Mouse (Mus musculus) embryonic fibroblast, embryonic 13.5 days (primary cell): ENCODE data around the gene Astn2. TPM values are rescaled to one million over a fixed set of nuclear protein-coding genes. Genes with fewer than 3 reads are reported as not detected.
A peak's percentile ranks its signal among the peaks of the same experiment; 100 is the strongest.

Source experiments
- H3K27ac ChIP-seq: 2 replicates; pipeline ENCODE4 v1.5.1; 2012; ENCODE audit warnings: low read length, control low read depth, inconsistent platforms; ENCODE audit not compliant: insufficient read depth
- H3K4me1 ChIP-seq: 2 replicates; pipeline ENCODE4 v1.6.1; 2011; ENCODE audit warnings: low read length; ENCODE audit not compliant: control insufficient read depth, insufficient read depth
- H3K4me3 ChIP-seq: 2 replicates; pipeline ENCODE4 v1.5.1; 2011; ENCODE audit warnings: mild to moderate bottlenecking, control low read depth, low read length; ENCODE audit not compliant: insufficient read depth
- CTCF ChIP-seq: IDR thresholded peaks from 2 replicates; pipeline ENCODE4 v1.5.1; 2011; ENCODE audit warnings: mild to moderate bottlenecking, control low read depth, low read length, moderate library complexity, borderline replicate concordance; ENCODE audit not compliant: insufficient read depth
- POLR2A ChIP-seq: IDR thresholded peaks from 2 replicates; pipeline ENCODE4 v1.6.1; 2011; ENCODE audit warnings: low read depth, mild to moderate bottlenecking, control low read depth, low read length, moderate library complexity
- polyA plus RNA-seq: library from polyadenylated mRNA; stranded (reverse); fragments of >200 nt; gene quantifications from 2 replicates; pipeline ENCODE4 v1.2.4, GENCODE M21; 2011; ENCODE audit warnings: low read depth; ENCODE audit not compliant: missing spikeins, insufficient read length

The Astn2 gene
- polyA plus RNA-seq, 1 experiment: 4.2 TPM

- TF ChIP-seq CTCF: no peak
- TF ChIP-seq POLR2A: no peak
- no peak overlapping the region for H3K27ac ChIP-seq
- no peak overlapping the region for H3K4me3 ChIP-seq
- no peaks in the 10 kb centered on the region for H3K4me1 ChIP-seq
Measured at GRCm38 (mm10) chr4:65495705-65496462, 908.5 kb downstream of the Astn2 start.

DNA sequence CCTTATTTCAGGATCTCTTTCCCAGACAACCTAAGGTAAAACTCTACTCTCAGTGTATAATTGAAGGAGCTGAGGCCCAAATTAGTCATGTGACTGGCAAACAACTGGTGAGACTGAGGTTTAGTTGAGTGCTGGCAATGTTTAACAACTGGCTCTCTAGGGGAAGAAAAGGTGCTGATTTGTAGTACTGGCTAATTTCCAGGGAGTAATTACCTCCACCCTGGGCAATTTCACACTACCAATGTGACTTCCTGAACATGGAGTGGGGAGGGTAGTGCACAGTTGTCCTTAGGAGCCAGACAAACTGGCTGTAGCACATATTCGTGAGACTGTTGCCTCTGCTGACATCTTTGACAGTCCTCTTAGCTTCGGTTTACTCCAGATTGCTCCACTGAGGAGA, 912.9 kb downstream of the Astn2 start:
- Histone ChIP-seq H3K27ac (no peak overlapping the region), H3K4me3 (no peak overlapping the region)
- TF ChIP-seq CTCF: no peak
- TF ChIP-seq POLR2A: no peak

DNA sequence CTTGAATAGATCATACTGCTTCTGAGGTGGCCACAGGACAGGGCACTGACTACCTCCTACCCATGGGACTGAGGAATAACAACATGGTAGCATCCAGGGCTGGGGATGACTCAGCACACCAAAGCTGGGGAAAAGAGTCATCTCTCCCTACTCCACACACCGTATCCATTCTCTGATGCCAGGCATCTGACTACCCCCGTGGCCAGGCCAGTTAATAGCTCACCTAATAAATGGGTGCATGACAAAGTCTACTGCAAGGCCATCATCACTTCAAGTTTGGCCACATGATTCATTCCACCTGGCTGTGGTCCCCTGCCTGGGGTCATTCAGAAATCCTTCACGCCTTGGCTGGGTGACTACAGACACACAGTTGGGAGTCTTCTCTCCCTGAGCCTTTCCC, 914.7 kb downstream of the Astn2 start:
- no peak overlapping the region for H3K27ac ChIP-seq
- no peaks in the 10 kb centered on the region for H3K4me1 ChIP-seq
- H3K4me3 ChIP-seq: no peak overlapping the region
- TF ChIP-seq POLR2A (no peak), CTCF (no peak)

More for the DNA sequence above, 912.9 kb downstream of the Astn2 start:
- H3K4me1 ChIP-seq: no peaks in the 10 kb centered on the region

- Histone ChIP-seq H3K27ac (no peak overlapping the region), H3K4me3 (no peak overlapping the region), H3K4me1 (no peaks in the 10 kb centered on the region)
- no peak for TF ChIP-seq POLR2A
- TF ChIP-seq CTCF: no peak
Measured at GRCm38 (mm10) chr4:65481632-65482031, 922.8 kb downstream of the Astn2 start.

- peak overlapping the region; percentile 88 for H3K27ac ChIP-seq
- peak; percentile 47; the same call in 1 of the 2 replicates for TF ChIP-seq POLR2A
- no peak for TF ChIP-seq CTCF
- H3K4me3 ChIP-seq: no peak overlapping the region
- no peaks in the 10 kb centered on the region for H3K4me1 ChIP-seq
Measured at GRCm38 (mm10) chr4:65477106-65477505, 927.3 kb downstream of the Astn2 start.

GRCm38 (mm10) chr4:65475925-65476560, 928.4 kb downstream of the Astn2 start:
- TF ChIP-seq CTCF: no peak
- TF ChIP-seq POLR2A: no peak
- Histone ChIP-seq H3K4me1 (no peaks in the 10 kb centered on the region), H3K27ac (peak overlapping the region; percentile 88), H3K4me3 (no peak overlapping the region)

- Histone ChIP-seq H3K4me3 (no peak overlapping the region), H3K4me1 (no peaks in the 10 kb centered on the region)
- no peak for TF ChIP-seq CTCF
- no peak for TF ChIP-seq POLR2A
Measured at GRCm38 (mm10) chr4:65473141-65473540, 931.3 kb downstream of the Astn2 start.

DNA sequence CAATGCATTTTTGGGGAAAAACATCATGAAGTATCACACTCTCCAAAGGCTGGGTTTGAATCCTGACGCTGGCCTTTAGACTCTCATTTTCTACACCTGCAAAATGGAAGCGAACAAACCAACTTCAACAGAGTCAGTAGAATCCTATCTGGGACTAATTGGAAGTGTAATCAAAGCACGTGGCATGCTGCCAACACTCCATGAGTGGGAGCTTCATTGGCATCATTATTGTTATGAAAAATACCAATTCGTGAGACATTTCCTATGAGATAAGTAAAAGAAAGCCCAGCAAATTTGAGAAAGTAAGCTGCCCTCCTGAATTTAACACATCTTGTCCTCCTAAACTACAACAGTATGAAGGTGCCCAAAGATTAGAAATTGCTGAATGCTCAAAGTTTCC, 955.2 kb downstream of the Astn2 start:
- TF ChIP-seq CTCF (no peak), POLR2A (no peak)
- Histone ChIP-seq H3K4me1 (no peaks in the 10 kb centered on the region), H3K27ac (no peak overlapping the region), H3K4me3 (no peak overlapping the region)

More at GRCm38 (mm10) chr4:65473141-65473540, 931.3 kb downstream of the Astn2 start:
- H3K27ac ChIP-seq: no peak overlapping the region

GRCm38 (mm10) chr4:65441746-65442145, 962.7 kb downstream of the Astn2 start:
- Histone ChIP-seq H3K27ac (no peak overlapping the region), H3K4me3 (no peak overlapping the region), H3K4me1 (no peaks in the 10 kb centered on the region)
- no peak for TF ChIP-seq CTCF
- no peak for TF ChIP-seq POLR2A

- no peak overlapping the region for H3K27ac ChIP-seq
Measured at GRCm38 (mm10) chr4:65430804-65431203, 973.6 kb downstream of the Astn2 start.

GRCm38 (mm10) chr4:65427480-65427879, 976.9 kb downstream of the Astn2 start:
- no peaks in the 10 kb centered on the region for H3K4me1 ChIP-seq
- no peak for TF ChIP-seq CTCF
- TF ChIP-seq POLR2A: no peak
- H3K27ac ChIP-seq: no peak overlapping the region
- H3K4me3 ChIP-seq: no peak overlapping the region

More at GRCm38 (mm10) chr4:65430804-65431203, 973.6 kb downstream of the Astn2 start:
- no peaks in the 10 kb centered on the region for H3K4me1 ChIP-seq
- TF ChIP-seq CTCF: no peak
- no peak for TF ChIP-seq POLR2A
- no peak overlapping the region for H3K4me3 ChIP-seq
